Mouse (Mus musculus) lung, postnatal 0 days (tissue): ENCODE results near the gene Acox2.

Source experiments
- CTCF ChIP-seq: IDR thresholded peaks from 2 replicates; pipeline ENCODE4 v1.5.1; 2016; ENCODE audit warnings: antibody characterized with exemption, mild to moderate bottlenecking
- EP300 ChIP-seq: IDR thresholded peaks from 2 replicates; pipeline ENCODE4 v1.6.1; 2016; ENCODE audit warnings: antibody characterized with exemption, mild to moderate bottlenecking, control low read depth

DNA sequence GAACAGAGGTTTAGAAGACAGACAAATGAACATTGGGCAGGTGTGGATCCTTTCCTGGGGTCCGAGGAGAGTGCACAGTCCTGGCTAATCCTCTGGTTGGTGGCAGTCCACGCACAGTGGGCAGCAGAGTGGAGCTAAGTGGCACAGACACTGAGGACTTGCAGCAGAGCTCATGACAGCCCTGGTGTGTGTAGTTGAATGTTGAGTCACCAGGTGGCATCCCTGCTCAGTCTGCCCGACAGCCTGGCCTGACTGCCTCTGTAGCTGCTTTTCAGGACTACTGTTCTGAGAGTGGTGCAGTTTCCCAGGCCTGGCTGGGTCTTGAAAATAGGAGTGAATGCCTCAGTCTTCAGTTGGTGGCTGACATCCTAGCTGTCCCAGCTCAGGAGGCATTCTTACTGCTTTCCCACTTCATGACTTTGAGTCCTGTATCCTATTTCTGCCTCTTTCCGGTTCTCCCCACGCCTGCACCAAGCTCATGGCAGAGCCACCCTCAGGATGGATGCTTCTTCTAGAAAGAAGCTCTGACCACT lies 16.7 kb downstream of the Acox2 start:
- TF ChIP-seq EP300 (no peak), CTCF (peak; percentile 69)
